Mouse (Mus musculus) layer of hippocampus, adult 9-10 months (tissue): Measurements from ENCODE around the gene Synm.

Experiments
- DNase-seq: peaks from one replicate; pipeline ENCODE4 v3.0.0; 2022; ENCODE audit warnings: low spot score

Synm gene

DNA sequence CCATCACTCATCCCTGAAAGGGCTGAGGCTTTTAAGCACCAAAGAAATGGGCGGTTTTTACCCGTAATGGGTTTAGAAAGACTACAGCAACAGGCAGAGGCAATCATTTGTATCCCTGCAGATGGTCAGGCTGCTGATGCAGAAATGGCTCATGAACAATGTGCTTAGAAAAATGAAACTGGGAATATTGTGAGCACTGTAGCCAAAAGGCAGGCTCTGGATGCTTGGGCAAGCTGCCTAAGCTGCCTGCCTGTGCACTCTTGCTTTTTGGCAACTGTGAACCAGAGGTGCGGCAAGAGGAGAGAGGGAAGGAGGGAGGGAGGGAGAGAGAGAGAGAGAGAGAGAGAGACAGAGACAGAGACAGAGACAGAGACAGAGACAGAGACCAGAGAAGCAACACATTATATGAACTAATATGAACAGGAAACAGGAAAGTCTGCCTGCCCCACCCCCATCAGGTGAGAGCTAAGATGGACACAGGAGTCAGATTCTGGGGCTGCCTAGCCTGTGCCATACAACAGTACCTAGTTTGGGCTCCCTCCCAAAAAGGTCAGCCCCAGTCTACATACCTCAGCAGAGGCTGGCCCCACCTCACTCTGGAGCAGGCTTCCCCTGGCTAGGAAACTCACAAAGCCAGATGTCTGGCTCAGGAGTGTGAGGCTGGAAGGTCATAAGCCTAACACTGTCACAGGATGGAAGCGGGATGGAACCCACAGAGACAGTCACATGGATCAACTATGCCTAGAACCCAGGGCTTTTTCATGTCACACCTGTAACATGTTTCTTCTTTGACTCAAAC, 9.9 kb downstream of the Synm start:
- peak; percentile 17 for DNase-seq

DNA sequence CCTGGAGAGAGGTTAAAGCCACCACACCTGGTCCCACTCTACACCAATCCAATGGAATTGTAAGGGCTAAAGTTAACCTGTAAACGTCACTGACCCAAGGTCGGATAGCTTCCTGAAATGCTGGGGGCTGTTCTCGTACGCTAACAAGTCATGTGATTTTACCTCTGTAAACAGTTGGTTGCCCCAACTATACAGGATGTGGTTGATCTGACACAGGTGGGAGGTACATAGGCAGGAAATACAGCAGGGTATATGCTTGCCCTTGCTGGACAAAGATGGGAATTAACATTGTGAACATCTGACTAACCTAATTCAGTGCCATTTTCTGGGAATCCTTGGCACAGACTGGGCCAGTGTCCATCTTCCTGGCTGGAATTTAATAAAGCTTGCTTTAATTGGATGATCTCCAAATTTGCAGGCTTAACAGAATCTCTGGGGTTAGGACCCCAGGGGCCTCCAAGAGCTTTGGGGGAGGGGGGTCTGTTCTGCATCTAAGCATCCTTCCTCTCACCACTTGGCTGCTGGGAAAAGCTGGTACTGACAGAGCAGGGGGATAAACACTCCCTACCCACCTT, 11.7 kb downstream of the Synm start:
- no peak for DNase-seq

DNA sequence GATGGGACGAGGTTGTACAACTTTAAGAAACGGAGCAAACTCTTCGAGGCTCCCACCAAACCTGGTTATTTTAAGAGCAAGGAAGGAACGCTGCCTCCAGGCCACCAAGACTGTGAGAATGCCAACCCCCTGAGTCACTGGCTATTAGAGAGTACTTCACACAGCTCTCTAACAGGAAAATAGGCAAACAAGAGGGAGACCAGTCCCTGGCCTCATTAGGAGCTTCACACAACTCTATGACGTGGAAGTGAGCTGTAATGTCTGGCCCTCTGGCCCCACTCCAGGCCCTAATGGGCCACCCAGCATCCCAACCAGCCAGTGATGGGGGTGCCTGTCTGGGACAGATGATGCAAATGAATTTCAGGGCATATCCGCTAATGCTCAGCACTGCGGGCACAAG, 17.8 kb downstream of the Synm start:
- DNase-seq, result no peak

DNA sequence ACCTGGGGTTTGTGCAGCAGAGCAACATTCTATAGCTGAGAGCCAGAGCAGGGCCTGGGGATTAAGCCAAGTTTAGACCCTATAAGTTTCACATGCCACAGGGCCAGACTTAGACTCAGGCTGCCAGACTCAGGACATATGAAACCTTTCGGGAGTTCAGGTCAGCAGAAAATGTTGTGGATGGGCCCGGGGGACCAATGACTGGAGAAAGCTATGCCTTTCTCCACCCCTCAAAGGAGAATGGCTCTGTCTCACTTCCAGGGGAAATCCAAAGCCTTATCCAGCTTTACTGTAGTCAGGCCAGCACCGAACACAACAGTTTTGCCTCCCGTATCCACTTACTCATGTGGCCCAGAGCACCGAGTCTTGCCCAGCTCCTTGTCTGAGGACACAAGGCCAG, 18.7 kb downstream of the Synm start:
- no peak for DNase-seq

DNA sequence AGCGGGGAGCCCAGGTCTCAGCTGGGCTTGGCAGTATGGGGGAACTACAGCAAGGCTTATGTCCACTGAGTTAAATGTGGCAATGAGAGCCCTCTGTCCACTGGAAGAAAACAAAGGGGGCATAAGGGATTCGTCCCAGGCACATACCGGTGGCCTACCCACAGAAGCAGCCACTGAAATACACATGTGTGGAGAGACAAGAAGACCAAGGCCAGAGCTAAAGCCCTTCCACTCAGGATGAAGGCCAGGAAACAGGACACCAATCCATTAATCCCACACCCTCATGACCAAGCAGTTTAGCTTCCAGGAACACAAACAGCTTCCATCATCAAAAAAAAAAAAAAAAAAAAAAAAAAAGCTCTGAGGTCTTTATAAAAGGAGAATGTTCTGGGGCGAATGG, 19.2 kb downstream of the Synm start:
- DNase-seq, result no peak

DNA sequence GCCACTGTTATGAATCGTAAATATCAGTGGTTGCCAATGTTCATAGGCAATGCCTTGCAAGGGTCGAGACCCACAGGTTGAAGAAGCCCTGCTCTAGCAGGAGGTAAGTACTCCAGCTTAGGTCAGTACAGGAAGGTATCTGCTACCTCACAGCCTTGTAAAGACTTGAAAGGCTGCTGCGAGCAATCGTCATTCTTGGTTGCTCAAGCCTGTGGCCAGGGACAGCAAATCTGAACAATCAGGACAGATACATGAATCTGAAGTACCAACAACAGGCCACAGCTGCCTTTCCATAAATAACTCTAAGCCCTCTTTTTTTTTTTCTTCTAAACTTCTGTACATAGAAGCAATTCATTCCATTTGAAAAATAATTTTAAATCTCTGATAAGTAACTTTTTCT, 27.3 kb downstream of the Synm start:
- DNase-seq, result no peak

DNA sequence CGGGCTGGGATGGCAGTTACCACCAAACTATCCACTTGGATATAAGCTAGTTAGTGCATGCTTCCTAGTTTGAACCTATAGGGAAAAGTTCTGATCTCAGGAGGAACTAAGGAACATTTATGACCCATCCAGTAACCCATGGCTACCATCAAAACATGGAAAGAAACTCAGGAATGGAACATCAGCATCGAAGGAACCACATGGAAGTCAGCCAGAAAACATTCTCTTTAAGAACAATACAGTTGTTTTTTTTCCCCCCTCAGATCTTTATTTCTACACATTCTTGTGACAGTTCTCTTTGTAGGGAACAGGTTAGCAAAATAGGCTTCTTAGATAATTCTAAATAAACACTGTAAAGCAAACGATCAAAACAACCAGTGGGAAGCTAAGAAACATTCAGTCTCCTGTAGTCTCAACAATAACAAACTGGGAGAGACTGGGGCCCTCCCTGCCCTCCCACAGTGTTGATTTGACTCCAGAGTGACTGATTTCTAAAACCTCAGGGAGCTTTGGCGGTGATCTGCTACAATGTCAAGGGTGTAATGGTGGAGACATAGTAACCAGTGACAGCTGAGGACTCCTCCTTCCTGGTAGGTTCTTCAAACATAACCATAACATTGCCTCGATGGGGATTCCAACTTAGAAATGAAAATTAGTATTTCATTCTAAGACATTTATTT, 29.0 kb downstream of the Synm start:
- DNase-seq, result no peak

DNA sequence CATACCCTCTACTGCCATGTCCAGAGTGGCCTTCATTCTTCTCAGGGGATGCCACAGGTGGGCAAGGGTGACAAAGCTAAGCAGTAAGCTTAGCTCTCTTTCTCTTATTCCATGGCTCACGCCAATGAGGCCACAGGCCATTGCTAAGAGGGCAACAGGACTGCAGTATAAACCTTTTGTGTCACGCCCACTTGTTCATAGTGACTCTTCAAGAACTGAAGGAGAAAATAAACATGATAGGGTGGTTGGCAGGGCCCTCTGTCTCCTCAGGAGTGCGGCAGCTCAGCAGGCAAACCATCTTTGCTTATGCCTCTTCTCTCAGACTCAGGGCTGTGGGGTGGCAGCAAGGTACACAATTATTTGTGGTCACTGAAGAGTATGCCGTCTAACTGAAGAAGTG, 30.7 kb downstream of the Synm start:
- no peak for DNase-seq

DNA sequence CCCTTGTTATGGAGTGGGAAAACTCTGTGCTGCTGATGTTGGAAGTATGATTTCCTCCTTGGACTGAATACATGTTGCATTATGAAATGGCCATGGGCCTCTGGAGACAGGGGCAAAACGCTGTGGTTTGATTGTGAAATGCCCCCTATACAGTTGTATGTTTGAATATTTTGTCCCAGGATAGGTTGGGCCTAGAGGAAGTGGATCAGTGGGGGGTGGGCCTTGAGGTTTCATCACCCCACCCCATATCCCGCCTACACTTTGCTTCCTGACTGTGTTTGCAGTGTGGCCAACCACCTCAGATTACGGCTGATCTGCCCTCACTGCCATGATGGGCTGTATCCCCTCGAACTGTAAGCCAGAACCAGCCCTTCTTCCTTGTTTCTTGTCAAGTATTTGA, 31.3 kb downstream of the Synm start:
- DNase-seq, result no peak

DNA sequence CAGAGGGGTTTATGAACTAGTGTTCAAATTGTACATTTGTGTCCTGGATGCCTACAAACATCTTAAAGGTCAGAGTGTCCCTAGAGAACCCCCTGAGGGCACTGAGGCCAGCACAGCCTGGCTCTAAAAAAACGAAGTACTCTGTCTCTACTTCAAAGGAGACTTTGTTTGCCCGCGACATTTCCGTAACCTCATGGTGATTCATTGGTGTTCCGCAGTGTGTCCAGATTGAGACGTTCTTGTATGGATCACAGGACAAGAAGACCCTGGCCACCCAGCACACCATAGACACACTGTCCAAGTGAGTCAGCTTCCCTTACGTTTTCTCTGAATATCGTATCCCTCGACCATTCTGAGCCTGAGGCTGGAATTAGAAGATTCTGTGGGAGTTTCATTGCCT, 34.5 kb downstream of the Synm start:
- no peak for DNase-seq

DNA sequence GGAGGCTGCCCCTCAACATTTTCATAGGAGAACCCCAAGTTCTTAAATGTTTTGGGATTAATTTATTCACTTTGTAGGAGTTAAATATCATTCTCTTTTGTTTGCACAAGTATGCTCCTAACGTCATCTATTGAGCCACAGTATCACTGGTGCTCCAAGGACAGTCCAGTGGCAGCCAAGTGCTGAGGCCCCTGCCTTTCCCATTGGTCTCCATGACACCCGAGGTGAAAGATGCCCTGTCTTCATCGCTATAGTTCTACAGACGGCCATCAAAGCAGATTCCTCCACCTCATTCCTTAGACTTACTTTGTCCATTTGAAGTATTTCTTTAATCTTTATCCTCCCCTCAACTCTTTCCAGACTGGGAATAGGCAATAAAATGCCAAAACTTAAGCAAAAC, 35.0 kb downstream of the Synm start:
- DNase-seq, result no peak

DNA sequence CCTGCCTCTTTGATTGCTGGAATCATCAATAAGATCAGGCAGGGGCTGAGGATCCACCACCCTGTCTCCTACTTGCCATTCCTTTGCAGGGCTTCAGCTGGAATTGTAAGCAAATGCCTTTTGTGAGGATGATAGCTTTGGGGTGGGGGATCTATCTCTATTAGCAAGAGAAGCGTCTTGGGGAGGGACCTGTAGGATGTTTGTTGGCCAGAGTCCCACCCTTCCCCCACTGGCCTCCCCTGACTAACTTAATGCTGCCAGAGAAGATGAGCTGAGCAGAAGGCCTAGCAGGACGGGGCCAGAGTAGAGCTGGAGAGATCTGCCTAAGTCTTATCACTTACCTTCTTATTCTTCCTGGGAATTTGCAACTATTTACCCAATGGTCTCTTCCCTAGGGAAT, 37.4 kb downstream of the Synm start:
- no peak for DNase-seq

DNA sequence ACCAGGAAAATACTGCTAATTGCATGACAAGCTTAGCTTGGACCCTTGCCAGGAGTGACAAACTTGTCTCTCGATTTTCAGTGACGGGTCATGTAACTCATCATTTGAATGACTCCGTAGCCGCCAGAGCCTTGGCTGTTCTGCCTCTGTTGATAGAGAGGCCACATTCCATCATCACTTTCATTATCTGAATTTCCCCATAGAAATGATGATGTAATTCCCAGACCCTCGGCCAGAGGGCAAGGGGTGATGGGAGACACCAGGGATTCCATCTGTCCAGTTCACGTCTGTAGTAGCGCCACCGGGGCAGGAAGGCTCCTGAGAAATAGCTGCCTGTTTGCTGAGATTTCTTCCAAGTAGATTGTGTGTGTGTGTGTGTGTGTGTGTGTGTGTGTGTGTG, 40.7 kb downstream of the Synm start:
- no peak for DNase-seq

DNA sequence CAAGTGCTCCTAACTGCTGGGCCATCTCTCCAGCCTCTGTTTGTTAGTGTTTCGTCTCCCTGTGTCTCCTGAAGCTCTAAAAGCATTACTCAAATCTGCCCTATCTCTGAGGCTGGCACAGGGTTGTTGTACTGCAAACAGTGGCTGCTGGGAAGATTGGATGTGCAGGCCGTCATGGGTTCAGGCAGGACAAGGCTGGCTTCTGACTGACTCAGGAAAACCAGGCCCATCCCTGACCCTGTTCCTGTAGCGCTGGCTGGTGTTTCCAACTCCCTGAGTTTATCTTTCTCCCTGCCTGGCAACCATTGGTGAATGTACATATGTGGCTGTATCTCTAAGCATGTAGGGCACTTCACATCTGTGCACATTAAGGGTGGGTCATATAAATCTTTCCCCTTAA, 42.0 kb downstream of the Synm start:
- no peak for DNase-seq

DNA sequence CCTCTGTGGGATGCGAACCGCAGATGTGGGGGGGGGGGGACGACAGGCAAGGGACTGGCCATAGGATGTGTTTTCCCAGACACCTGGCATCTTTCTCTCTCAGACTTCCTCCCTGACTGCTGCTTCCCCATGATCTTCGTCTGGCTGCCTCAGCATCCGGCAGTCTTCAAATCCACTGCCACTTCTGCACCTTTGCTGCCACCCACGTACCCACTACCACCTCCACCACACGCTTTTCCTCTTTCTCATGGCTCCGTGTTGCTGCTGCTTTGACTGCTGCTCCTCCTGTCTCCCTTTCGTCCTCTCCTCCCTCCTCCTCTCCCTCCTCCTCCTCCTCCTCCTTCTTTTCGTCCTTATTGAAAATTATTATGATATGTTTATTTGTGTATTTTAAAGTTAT, 42.6 kb downstream of the Synm start:
- DNase-seq, result no peak

DNA sequence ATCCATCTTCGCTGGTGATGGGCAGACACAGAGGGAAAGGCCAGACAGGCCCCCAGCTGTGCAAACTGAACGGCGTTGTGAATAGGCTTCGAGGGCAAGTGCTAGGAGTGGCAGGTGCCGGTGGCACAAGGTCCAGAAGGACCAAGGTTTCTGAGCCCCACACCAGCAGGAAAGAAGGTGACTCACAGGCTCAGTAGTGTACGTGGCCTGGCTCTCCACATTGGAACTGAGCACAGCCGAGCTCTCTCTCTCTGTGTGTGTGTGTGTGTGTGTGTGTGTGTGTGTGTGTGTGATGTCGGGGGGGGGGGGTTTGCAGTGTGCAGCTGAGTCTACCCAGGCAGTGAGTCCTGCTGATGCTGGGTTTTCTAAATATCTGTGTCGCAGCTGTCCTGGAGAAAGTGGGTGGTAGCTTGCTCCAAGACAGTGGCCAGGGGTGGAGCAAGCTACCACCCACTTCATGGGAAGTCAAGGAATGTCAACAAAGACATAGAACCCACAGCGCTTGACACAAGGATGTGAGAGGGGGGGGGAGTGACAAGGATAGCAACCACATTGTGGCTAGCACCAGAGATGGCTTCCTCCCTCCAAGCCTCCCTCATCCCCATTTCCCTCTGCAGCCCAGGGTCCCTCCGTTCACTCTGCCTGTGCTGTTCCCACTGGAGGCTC, 43.2 kb downstream of the Synm start:
- no peak for DNase-seq

DNA sequence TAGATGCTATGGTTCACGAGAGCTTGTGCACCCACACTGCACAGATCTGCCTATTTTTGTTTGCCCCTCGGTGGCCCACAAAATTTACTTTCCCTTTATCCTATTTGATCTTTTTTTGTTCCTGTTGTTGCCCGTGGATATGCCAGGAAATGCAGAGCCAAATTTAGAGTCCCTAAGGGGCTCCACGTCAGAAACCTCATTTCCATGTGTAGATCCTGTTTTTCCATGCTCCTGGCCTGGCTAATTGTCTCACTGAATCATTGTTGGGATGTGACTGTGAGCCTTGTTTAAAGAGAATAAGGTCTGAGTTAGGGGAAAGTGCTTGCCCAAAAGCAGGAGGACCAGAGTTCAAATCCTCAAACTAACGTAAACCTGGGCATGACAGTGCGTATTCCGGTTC, 44.4 kb downstream of the Synm start:
- no peak for DNase-seq

DNA sequence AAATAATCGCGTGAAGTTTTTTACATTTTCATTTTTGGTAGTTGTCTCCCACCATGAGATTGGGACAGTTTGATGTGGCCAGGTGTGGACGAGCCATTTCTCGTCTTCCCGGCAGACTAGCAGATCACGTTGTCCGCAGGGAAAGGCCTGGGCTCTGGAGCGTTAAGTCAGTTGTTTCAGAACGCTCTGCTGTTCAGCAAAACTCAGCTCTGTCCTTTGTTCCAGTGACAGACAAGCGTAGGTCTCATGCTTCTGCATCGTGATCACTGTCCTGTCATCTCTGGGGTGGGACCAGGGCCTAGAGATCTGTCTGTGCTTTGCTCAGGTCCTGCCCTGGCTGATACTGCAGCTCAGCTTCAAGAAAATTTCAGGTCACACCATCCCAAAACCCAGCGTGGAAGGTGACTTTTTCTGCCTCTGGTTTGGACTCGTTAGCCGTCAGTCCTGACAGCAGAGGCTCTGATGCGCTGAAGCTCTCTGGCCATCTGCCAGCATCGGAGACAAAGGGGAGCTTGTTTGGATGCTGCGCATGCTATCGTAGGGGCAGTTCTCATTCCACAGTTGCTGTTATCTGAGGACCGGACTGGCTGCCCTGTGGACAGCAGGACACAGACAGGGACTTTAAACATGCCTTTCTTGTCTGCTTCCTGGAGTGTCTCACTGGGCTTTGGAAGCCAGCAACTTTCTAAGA, 45.6 kb downstream of the Synm start:
- DNase-seq, result peak; percentile 20

DNA sequence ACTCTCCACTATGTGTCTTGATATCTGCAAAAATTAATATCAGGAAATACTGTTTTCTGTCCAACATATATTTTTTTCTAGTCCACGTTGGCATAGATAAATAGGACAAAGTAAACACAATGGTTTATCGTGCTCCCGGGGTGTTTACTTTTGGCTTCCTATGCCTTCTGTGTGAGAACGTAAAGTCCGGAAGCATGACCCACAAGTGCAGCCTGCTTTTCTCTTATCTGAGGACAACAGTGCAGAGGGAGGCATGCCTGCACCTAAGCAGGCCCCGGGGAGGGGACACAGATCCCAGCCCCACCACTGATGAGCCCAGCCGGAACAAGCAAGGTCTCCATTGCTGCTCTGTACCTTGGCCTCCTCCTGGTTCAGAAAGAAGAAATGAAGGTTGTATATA, 49.3 kb downstream of the Synm start:
- DNase-seq, result no peak

DNA sequence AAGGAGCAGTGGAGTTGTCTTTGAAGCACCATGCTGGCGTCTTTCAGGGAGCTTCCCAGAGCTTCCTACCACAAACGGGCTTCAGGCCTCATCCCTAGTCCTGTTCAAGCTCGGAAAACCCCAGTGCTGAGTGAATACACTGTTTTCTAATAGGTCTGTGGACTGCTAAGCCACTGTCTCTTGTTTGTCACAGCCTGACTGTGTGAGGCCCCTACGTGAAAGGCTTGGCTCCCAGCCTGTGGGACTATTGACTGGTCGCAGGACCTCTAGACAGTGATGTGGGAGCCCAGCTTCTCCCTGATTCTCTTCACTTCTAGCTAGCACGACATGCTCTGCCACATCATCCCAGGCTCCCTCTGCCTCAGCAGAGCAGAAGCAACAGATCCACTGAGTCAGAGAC, 51.4 kb downstream of the Synm start:
- DNase-seq, result no peak

DNA sequence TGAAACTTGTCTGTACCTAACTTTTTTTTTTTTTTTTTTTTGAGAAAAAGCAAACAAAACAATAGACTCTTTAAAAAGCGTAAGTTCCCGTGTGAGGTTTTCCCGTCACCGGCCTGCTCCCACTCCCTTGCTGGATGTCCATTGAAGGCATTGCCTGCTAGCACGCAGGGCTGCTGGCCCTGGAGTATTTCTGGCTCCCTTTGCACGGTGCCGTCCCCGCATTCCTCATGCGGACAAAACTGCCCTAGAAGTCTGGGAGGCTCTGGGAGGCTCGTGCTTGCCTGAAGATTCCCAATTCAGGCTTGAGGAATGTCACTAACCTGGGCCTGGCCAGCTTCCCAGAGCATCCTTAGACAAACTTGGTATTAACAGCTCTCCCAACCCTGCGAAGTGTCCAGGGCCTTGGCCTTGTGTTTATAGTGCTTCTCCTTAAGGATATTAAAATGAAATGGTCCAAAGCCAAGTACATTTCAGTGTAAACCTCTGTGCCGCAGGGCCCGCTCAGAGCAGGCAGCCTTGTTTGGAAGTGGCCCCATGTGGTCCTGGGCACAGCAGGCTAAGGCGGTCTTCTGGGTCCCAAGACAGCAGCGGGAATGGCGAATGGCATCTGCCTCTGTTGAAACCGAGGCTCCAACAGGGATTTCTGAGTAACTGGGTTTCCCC, 58.2 kb downstream of the Synm start:
- DNase-seq, result no peak

DNA sequence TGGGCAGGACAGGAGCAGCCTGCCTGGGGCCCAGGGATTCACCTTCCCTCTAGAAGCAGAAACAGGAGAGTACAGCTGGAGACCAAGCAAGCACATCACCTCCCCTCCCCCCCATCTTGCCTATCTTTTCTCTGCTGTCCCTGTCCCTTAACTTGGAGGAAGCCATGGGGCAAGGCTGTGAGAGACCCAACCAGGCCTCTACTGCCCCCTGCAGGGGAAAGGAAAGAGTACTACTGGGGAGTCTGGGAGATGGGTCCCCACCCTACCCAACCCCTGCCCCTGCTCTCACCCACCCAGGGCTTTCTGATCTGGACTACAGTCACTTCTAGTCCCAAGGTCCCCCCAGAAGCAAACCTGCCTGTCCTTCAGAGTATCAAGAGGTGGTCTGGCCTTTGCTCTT, 58.7 kb downstream of the Synm start:
- no peak for DNase-seq
